In the genomic region with DNA sequence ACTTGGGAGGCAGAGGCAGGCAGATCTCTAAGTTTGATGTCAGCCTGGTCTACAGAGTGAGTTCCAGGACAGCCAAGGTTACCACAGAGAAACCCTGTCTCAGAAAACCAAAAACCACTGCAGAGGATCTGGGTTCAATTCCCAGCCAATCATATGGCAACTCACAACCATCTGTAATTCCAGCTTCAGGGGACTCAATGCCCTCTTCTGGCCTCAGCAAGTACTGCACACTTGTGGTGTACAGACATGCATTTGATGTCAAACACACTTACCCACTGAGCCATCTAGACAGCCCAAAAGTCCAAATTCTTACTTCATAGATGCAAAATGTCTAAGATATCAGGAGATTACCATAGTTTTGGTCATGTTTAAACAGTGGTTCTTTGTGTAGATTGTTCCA, we compare ENCODE assay signal across 33 mouse cellular contexts. TPM values are rescaled to one million over a fixed set of nuclear protein-coding genes. Genes with fewer than 3 reads are reported as not detected.
DNase-seq lines count a peak whose midpoint lies in the region; ATAC-seq and TF ChIP-seq lines count a peak whose summit lies in the region.
"Had no signal": no experiment of that assay in that cellular context is flagged by ENCODE, and none has a peak within 500 bp of the region (broad histone marks: within the 10 kb centered on the region; RNA-seq: fewer than 3 reads in every experiment).

No protein-coding gene starts in this region.

- TF ChIP-seq RAD21 in MEL (IDR thresholded peaks at IDR 0.05; ENCODE audit: low read depth, low read length) = no peak

- no peaks in the 10 kb centered on the region for H3K9me3 ChIP-seq in forebrain, embryonic 11.5 days (ENCODE audit: control insufficient read depth, low read length)
- H3K9me3 ChIP-seq in forebrain, embryonic 10.5 days = peaks cover 4% of the 10 kb centered on the region; the same call in 1 of the 2 replicates
- H3K9me3 ChIP-seq in liver, embryonic 14.5 days (ENCODE audit: control insufficient read depth, low read length) = no peaks in the 10 kb centered on the region; the same call in 1 of the 2 replicates
- no peaks in the 10 kb centered on the region for H3K9me3 ChIP-seq in liver, embryonic 11.5 days (ENCODE audit: control insufficient read depth, low read length)
- no peaks in the 10 kb centered on the region for H3K9me3 ChIP-seq in MEL (replicated peaks; ENCODE audit: insufficient read depth, low read length)
- no peaks in the 10 kb centered on the region for H3K9me3 ChIP-seq in stomach, postnatal 0 days (ENCODE audit: control insufficient read depth, low read length)
- H3K9me3 ChIP-seq: embryonic facial prominence, embryonic 10.5 days; embryonic facial prominence, embryonic 15.5 days; forebrain, embryonic 15.5 days; heart, embryonic 12.5 days; hindbrain, embryonic 13.5 days; kidney, embryonic 15.5 days; stomach, embryonic 15.5 days had no signal

- H3K36me3 ChIP-seq in forebrain, embryonic 11.5 days (ENCODE audit: control insufficient read depth, insufficient read depth, low read length) = no peaks in the 10 kb centered on the region
- no peaks in the 10 kb centered on the region for H3K36me3 ChIP-seq in forebrain, embryonic 10.5 days (replicated peaks)
- H3K36me3 ChIP-seq in liver, embryonic 14.5 days (replicated peaks; ENCODE audit: control insufficient read depth, insufficient read depth, low read depth) = no peaks in the 10 kb centered on the region
- no peaks in the 10 kb centered on the region for H3K36me3 ChIP-seq in liver, embryonic 11.5 days (ENCODE audit: control insufficient read depth, insufficient read depth, low read length)
- no peaks in the 10 kb centered on the region for H3K36me3 ChIP-seq in MEL (ENCODE audit: control insufficient read depth in 1 of 2, insufficient read depth in 2 of 2, low read length in 2 of 2)
- H3K36me3 ChIP-seq in stomach, postnatal 0 days (ENCODE audit: control insufficient read depth, insufficient read depth, low read length) = no peaks in the 10 kb centered on the region
- H3K36me3 ChIP-seq: embryonic facial prominence, embryonic 10.5 days; embryonic facial prominence, embryonic 15.5 days; forebrain, embryonic 15.5 days; heart, embryonic 12.5 days; hindbrain, embryonic 13.5 days; kidney, embryonic 15.5 days; stomach, embryonic 15.5 days had no signal

- no peak overlapping the region for H3K9ac ChIP-seq in forebrain, embryonic 11.5 days (ENCODE audit: low read length)
- H3K9ac ChIP-seq in liver, embryonic 14.5 days (replicated peaks) = no peak overlapping the region
- H3K9ac ChIP-seq in liver, embryonic 11.5 days (ENCODE audit: low read depth, low read length) = no peak overlapping the region
- H3K9ac ChIP-seq in MEL (ENCODE audit: control insufficient read depth, low read depth, low read length, poor library complexity, severe bottlenecking) = no peak overlapping the region
- H3K9ac ChIP-seq in stomach, postnatal 0 days (ENCODE audit: low read length) = no peak overlapping the region
- H3K9ac ChIP-seq: embryonic facial prominence, embryonic 15.5 days; forebrain, embryonic 15.5 days; heart, embryonic 12.5 days; hindbrain, embryonic 13.5 days; kidney, embryonic 15.5 days; stomach, embryonic 15.5 days had no signal

- no peaks in the 10 kb centered on the region for H3K4me1 ChIP-seq in forebrain, embryonic 11.5 days (replicated peaks; ENCODE audit: control insufficient read depth, insufficient read depth, low read length)
- H3K4me1 ChIP-seq in forebrain, embryonic 10.5 days = 0 out of 2 replicates have a peak, but pooled peaks cover 6% of the 10 kb centered on the region
- no peaks in the 10 kb centered on the region for H3K4me1 ChIP-seq in liver, embryonic 14.5 days (replicated peaks; ENCODE audit: control insufficient read depth in 2 of 2, insufficient read depth in 2 of 2, low read length in 1 of 2)
- H3K4me1 ChIP-seq in liver, embryonic 11.5 days (replicated peaks; ENCODE audit: control insufficient read depth, insufficient read depth, low read length) = no peaks in the 10 kb centered on the region
- 0 out of 4 replicates have a peak, but pooled peaks cover 0 to 2% of the 10 kb centered on the region in 2 experiments for H3K4me1 ChIP-seq in MEL (ENCODE audit: control insufficient read depth in 1 of 2, insufficient read depth in 2 of 2, low read length in 2 of 2)
- H3K4me1 ChIP-seq in stomach, postnatal 0 days (replicated peaks; ENCODE audit: control insufficient read depth, insufficient read depth) = no peaks in the 10 kb centered on the region
- H3K4me1 ChIP-seq: embryonic facial prominence, embryonic 10.5 days; embryonic facial prominence, embryonic 15.5 days; forebrain, embryonic 15.5 days; heart, embryonic 12.5 days; hindbrain, embryonic 13.5 days; kidney, embryonic 15.5 days; stomach, embryonic 15.5 days had no signal

- H3K79me2 ChIP-seq in MEL (ENCODE audit: control insufficient read depth, insufficient read depth, low read length, poor library complexity) = no peaks in the 10 kb centered on the region

- TF ChIP-seq CTCF in liver, embryonic 14.5 days (IDR thresholded peaks at IDR 0.05; ENCODE audit: low read depth) = peak; percentile 36
- TF ChIP-seq CTCF in MEL (IDR thresholded peaks at IDR 0.05 in 2 of 3, conservative IDR thresholded peaks at IDR 0.05 in 1 of 3; ENCODE audit: control insufficient read depth in 1 of 3, insufficient read depth in 1 of 3, low read depth in 2 of 3, low read length in 3 of 3, poor library complexity in 1 of 3, severe bottlenecking in 1 of 3) = peak; percentile 8 to 30 (median 28); a peak in 4 of 6 replicates
- 0 out of 2 replicates have a peak, but pooled peaks have one; percentile 14 for TF ChIP-seq CTCF in stomach, postnatal 0 days (IDR thresholded peaks at IDR 0.05; ENCODE audit: low read depth)

- no peak overlapping the region for H3K4me3 ChIP-seq in forebrain, embryonic 11.5 days (ENCODE audit: low read depth, low read length)
- no peak overlapping the region for H3K4me3 ChIP-seq in forebrain, embryonic 10.5 days
- H3K4me3 ChIP-seq in liver, embryonic 14.5 days (ENCODE audit: insufficient read depth in 1 of 2, low read depth in 2 of 2, low read length in 2 of 2) = no peak overlapping the region
- no peak overlapping the region for H3K4me3 ChIP-seq in liver, embryonic 11.5 days (ENCODE audit: low read depth, low read length)
- no peak overlapping the region for H3K4me3 ChIP-seq in MEL (ENCODE audit: control insufficient read depth in 1 of 2, insufficient read depth in 1 of 2, low read depth in 2 of 2, low read length in 2 of 2)
- H3K4me3 ChIP-seq in stomach, postnatal 0 days (ENCODE audit: low read depth, low read length) = no peak overlapping the region
- H3K4me3 ChIP-seq: embryonic facial prominence, embryonic 10.5 days; embryonic facial prominence, embryonic 15.5 days; forebrain, embryonic 15.5 days; gastrocnemius, adult 2 months; heart, adult 2 months; heart, embryonic 12.5 days; hindbrain, embryonic 13.5 days; kidney, embryonic 15.5 days; megakaryocyte, embryonic 14.5 days; stomach, embryonic 15.5 days had no signal

- TF ChIP-seq EP300 in liver, embryonic 14.5 days (IDR thresholded peaks at IDR 0.05; ENCODE audit: low read depth) = no peak
- TF ChIP-seq EP300 in MEL (IDR thresholded peaks at IDR 0.05; ENCODE audit: low read depth in 1 of 2, low read length in 2 of 2) = no peak
- TF ChIP-seq EP300 in stomach, postnatal 0 days (optimal IDR thresholded peaks at IDR 0.05) = no peak

- no peaks in the 10 kb centered on the region for H3K27me3 ChIP-seq in forebrain, embryonic 11.5 days (ENCODE audit: control insufficient read depth, insufficient read depth, low read length)
- no peaks in the 10 kb centered on the region for H3K27me3 ChIP-seq in forebrain, embryonic 10.5 days (ENCODE audit: poor library complexity, severe bottlenecking)
- no peaks in the 10 kb centered on the region for H3K27me3 ChIP-seq in liver, embryonic 14.5 days (ENCODE audit: control insufficient read depth, insufficient read depth, low read length)
- no peaks in the 10 kb centered on the region for H3K27me3 ChIP-seq in liver, embryonic 11.5 days (replicated peaks; ENCODE audit: control insufficient read depth, insufficient read depth, low read length)
- H3K27me3 ChIP-seq in MEL (ENCODE audit: control insufficient read depth in 1 of 2, insufficient read depth in 2 of 2, low read length in 2 of 2) = no peaks in the 10 kb centered on the region
- no peaks in the 10 kb centered on the region for H3K27me3 ChIP-seq in stomach, postnatal 0 days (ENCODE audit: control insufficient read depth, insufficient read depth, low read length)
- H3K27me3 ChIP-seq: embryonic facial prominence, embryonic 15.5 days; forebrain, embryonic 15.5 days; heart, embryonic 12.5 days; kidney, embryonic 15.5 days; stomach, embryonic 15.5 days had no signal

- H3K4me2 ChIP-seq in forebrain, embryonic 11.5 days (ENCODE audit: low read depth, low read length, severe bottlenecking) = no peak overlapping the region
- no peak overlapping the region for H3K4me2 ChIP-seq in liver, embryonic 14.5 days (ENCODE audit: low read depth)
- H3K4me2 ChIP-seq in liver, embryonic 11.5 days = no peak overlapping the region
- H3K4me2 ChIP-seq in stomach, postnatal 0 days (replicated peaks; ENCODE audit: low read depth) = no peak overlapping the region
- H3K4me2 ChIP-seq: embryonic facial prominence, embryonic 15.5 days; forebrain, embryonic 15.5 days; heart, embryonic 12.5 days; hindbrain, embryonic 13.5 days; kidney, embryonic 15.5 days; stomach, embryonic 15.5 days had no signal

- no peak for TF ChIP-seq POLR2A in MEL (IDR thresholded peaks at IDR 0.05; ENCODE audit: control insufficient read depth in 1 of 2, insufficient read depth in 1 of 2, low read depth in 1 of 2, low read length in 2 of 2, poor library complexity in 1 of 2)

- H3K27ac ChIP-seq in forebrain, embryonic 11.5 days (ENCODE audit: low read depth, low read length) = no peak overlapping the region
- no peak overlapping the region for H3K27ac ChIP-seq in forebrain, embryonic 10.5 days
- no peak overlapping the region for H3K27ac ChIP-seq in liver, embryonic 14.5 days
- no peak overlapping the region for H3K27ac ChIP-seq in liver, embryonic 11.5 days (ENCODE audit: low read depth, low read length)
- no peak overlapping the region for H3K27ac ChIP-seq in MEL (ENCODE audit: control insufficient read depth, low read depth, low read length)
- no peak overlapping the region for H3K27ac ChIP-seq in stomach, postnatal 0 days (replicated peaks)
- H3K27ac ChIP-seq: embryonic facial prominence, embryonic 10.5 days; embryonic facial prominence, embryonic 15.5 days; forebrain, embryonic 15.5 days; gastrocnemius, adult 2 months; heart, adult 2 months; hindbrain, embryonic 13.5 days; kidney, embryonic 15.5 days; stomach, embryonic 15.5 days had no signal

- peak; percentile 8 for DNase-seq in forebrain, embryonic 11.5 days (ENCODE audit: low spot score)
- no peak for DNase-seq in forebrain, embryonic 10.5 days (ENCODE audit: extremely low spot score, low spot score)
- no peak for DNase-seq in liver, embryonic 14.5 days (ENCODE audit: low read depth in 3 of 3, low spot score in 3 of 3)
- no peak for DNase-seq in liver, embryonic 11.5 days (ENCODE audit: low spot score)
- DNase-seq in MEL (ENCODE audit: low read depth, low spot score) = peak; percentile 40
- DNase-seq in stomach, postnatal 0 days (ENCODE audit: low spot score) = no peak
- no peak for DNase-seq in urinary bladder, adult 18-20 months (ENCODE audit: low spot score in 2 of 2)
- DNase-seq: adrenal gland, adult 8-10 months; cerebellum, adult 8-10 months; cerebellum, postnatal 25 days; gastrocnemius, adult 2 months; heart, adult 2 months; heart, postnatal 4 days; kidney, adult 11 months; kidney, postnatal 36 days; layer of hippocampus, postnatal 36 days; lung, adult 18-20 months; lung, postnatal 4 days; midbrain, embryonic 14.5 days; right cerebral cortex, postnatal 25 days; thymus, postnatal 25 days had no signal

- no peak for ATAC-seq in forebrain, embryonic 11.5 days (replicated peaks; ENCODE audit: low FRiP score)
- ATAC-seq in liver, embryonic 14.5 days (ENCODE audit: insufficient read depth) = no peak
- ATAC-seq in liver, embryonic 11.5 days (replicated peaks; ENCODE audit: low FRiP score) = no peak
- ATAC-seq in stomach, postnatal 0 days (ENCODE audit: low FRiP score, low TSS enrichment) = no peak
- ATAC-seq: forebrain, embryonic 15.5 days; inflammation-experienced regulatory T-cells, adult 6 months; lung, postnatal 0 days had no signal

RNA-seq across cellular contexts. Expression of a gene that starts 9.4 kb away (rescaled TPM):
- 1.9 and 2.0 TPM in 2 replicates for polyA plus RNA-seq in forebrain, embryonic 11.5 days (2014; fragmentation: Nextera tagmentation; extraction: Ambion mirVana)
- 0.77 and 1.0 TPM in 2 replicates for polyA plus RNA-seq in forebrain, embryonic 10.5 days (2016; fragmentation: Nextera tagmentation; extraction: Ambion mirVana)
- 0.14 and 0.30 TPM in 2 replicates for polyA plus RNA-seq in liver, embryonic 14.5 days (2012; rRNA removed)
- polyA plus RNA-seq in liver, embryonic 14.5 days (2014; fragmentation: Nextera tagmentation; extraction: Ambion mirVana) = 0.21 and 0.55 TPM in 2 replicates
- polyA plus RNA-seq in liver, embryonic 11.5 days (2014; fragmentation: Nextera tagmentation; extraction: Ambion mirVana) = 0.94 and 1.2 TPM in 2 replicates
- 0.23 and 0.39 TPM in 2 replicates for total RNA-seq in MEL (2012; rRNA removed)
- not detected for polyA plus RNA-seq in MEL (2012; ENCODE audit: insufficient read depth in 1 of 2, insufficient read length in 2 of 2, low read depth in 1 of 2, low replicate concordance in 2 of 2, missing spikeins in 1 of 2)
- polyA plus RNA-seq in stomach, postnatal 0 days (2015; fragmentation: Nextera tagmentation; extraction: Ambion mirVana) = 5.5 and 6.1 TPM in 2 replicates
- total RNA-seq: CH12.LX; neutrophil, adult 5-6 weeks had no signal

RNA-seq across cellular contexts. Expression of a gene that starts 24.4 kb away (rescaled TPM):
- polyA plus RNA-seq in forebrain, embryonic 11.5 days (2014; fragmentation: Nextera tagmentation; extraction: Ambion mirVana) = 99.3 and 107 TPM in 2 replicates
- 98.6 and 102 TPM in 2 replicates for polyA plus RNA-seq in forebrain, embryonic 10.5 days (2016; fragmentation: Nextera tagmentation; extraction: Ambion mirVana)
- 13.9 and 15.3 TPM in 2 replicates for polyA plus RNA-seq in liver, embryonic 14.5 days (2012; rRNA removed)
- polyA plus RNA-seq in liver, embryonic 14.5 days (2014; fragmentation: Nextera tagmentation; extraction: Ambion mirVana) = 19.5 and 19.7 TPM in 2 replicates
- polyA plus RNA-seq in liver, embryonic 11.5 days (2014; fragmentation: Nextera tagmentation; extraction: Ambion mirVana) = 53.3 and 55.4 TPM in 2 replicates
- 41.5 and 41.9 TPM in 2 replicates for total RNA-seq in MEL (2012; rRNA removed)
- polyA plus RNA-seq in MEL (2012; ENCODE audit: insufficient read depth in 1 of 2, insufficient read length in 2 of 2, low read depth in 1 of 2, low replicate concordance in 2 of 2, missing spikeins in 1 of 2) = 10 to 100 TPM in 1 of 2 experiments, not detected in 1; 39.3 TPM
- polyA plus RNA-seq in stomach, postnatal 0 days (2015; fragmentation: Nextera tagmentation; extraction: Ambion mirVana) = 48.7 and 53.2 TPM in 2 replicates

RNA-seq across cellular contexts. Expression of a gene that starts 42.6 kb away (rescaled TPM):
- polyA plus RNA-seq in forebrain, embryonic 11.5 days (2014; fragmentation: Nextera tagmentation; extraction: Ambion mirVana) = 8.5 and 8.9 TPM in 2 replicates
- 7.8 and 8.1 TPM in 2 replicates for polyA plus RNA-seq in forebrain, embryonic 10.5 days (2016; fragmentation: Nextera tagmentation; extraction: Ambion mirVana)
- 19.9 and 24.4 TPM in 2 replicates for polyA plus RNA-seq in liver, embryonic 14.5 days (2012; rRNA removed)
- polyA plus RNA-seq in liver, embryonic 14.5 days (2014; fragmentation: Nextera tagmentation; extraction: Ambion mirVana) = 23.5 and 24.2 TPM in 2 replicates
- polyA plus RNA-seq in liver, embryonic 11.5 days (2014; fragmentation: Nextera tagmentation; extraction: Ambion mirVana) = 8.6 and 10.5 TPM in 2 replicates
- 22.5 and 25.9 TPM in 2 replicates for total RNA-seq in MEL (2012; rRNA removed)
- 10 to 100 TPM in 1 of 2 experiments, 1 to 10 TPM in 1; 6.8 to 77.1 TPM for polyA plus RNA-seq in MEL (2012; ENCODE audit: insufficient read depth in 1 of 2, insufficient read length in 2 of 2, low read depth in 1 of 2, low replicate concordance in 2 of 2, missing spikeins in 1 of 2)
- polyA plus RNA-seq in stomach, postnatal 0 days (2015; fragmentation: Nextera tagmentation; extraction: Ambion mirVana) = 3.7 and 4.6 TPM in 2 replicates

RNA-seq across cellular contexts. Expression of a gene that starts 56.1 kb away (rescaled TPM):
- polyA plus RNA-seq in forebrain, embryonic 11.5 days (2014; fragmentation: Nextera tagmentation; extraction: Ambion mirVana) = 1.3 and 1.7 TPM in 2 replicates
- polyA plus RNA-seq in forebrain, embryonic 10.5 days (2016; fragmentation: Nextera tagmentation; extraction: Ambion mirVana) = 0.58 and 0.79 TPM in 2 replicates
- polyA plus RNA-seq in liver, embryonic 14.5 days (2012; rRNA removed) = 34.9 and 39.9 TPM in 2 replicates
- 49.9 and 51.4 TPM in 2 replicates for polyA plus RNA-seq in liver, embryonic 14.5 days (2014; fragmentation: Nextera tagmentation; extraction: Ambion mirVana)
- 4.7 and 7.8 TPM in 2 replicates for polyA plus RNA-seq in liver, embryonic 11.5 days (2014; fragmentation: Nextera tagmentation; extraction: Ambion mirVana)
- 0.27 TPM in 1 of 2 replicates, not detected in the other for total RNA-seq in MEL (2012; rRNA removed)
- polyA plus RNA-seq in MEL (2012; ENCODE audit: insufficient read depth in 1 of 2, insufficient read length in 2 of 2, low read depth in 1 of 2, low replicate concordance in 2 of 2, missing spikeins in 1 of 2) = under 1 TPM in 1 of 2 experiments, not detected in 1; 0.07 TPM
- 0.44 and 0.52 TPM in 2 replicates for polyA plus RNA-seq in stomach, postnatal 0 days (2015; fragmentation: Nextera tagmentation; extraction: Ambion mirVana)
- total RNA-seq: neutrophil, adult 5-6 weeks had no signal

Comparison
In these comparisons a context has a peak if more than half of its experiments do, and no peak if none do; other contexts are left out.
1. DNase-seq: peak in forebrain, embryonic 11.5 days (single experiment) and MEL (single experiment); none in forebrain, embryonic 10.5 days (single experiment), liver, embryonic 14.5 days (0 of 3), liver, embryonic 11.5 days (single experiment), stomach, postnatal 0 days (single experiment) and urinary bladder, adult 18-20 months (0 of 2).
2. Peak in every context shown above with its lines, with median percentiles within 50 percentile points of each other: CTCF ChIP-seq.